Mouse (Mus musculus) retina, postnatal 1 day (tissue): ENCODE measurements around the gene Mlana.

ENCODE experiments used
- DNase-seq: peaks from one replicate; pipeline ENCODE4 v3.0.0-alpha.2; 2012

The Mlana gene

DNA sequence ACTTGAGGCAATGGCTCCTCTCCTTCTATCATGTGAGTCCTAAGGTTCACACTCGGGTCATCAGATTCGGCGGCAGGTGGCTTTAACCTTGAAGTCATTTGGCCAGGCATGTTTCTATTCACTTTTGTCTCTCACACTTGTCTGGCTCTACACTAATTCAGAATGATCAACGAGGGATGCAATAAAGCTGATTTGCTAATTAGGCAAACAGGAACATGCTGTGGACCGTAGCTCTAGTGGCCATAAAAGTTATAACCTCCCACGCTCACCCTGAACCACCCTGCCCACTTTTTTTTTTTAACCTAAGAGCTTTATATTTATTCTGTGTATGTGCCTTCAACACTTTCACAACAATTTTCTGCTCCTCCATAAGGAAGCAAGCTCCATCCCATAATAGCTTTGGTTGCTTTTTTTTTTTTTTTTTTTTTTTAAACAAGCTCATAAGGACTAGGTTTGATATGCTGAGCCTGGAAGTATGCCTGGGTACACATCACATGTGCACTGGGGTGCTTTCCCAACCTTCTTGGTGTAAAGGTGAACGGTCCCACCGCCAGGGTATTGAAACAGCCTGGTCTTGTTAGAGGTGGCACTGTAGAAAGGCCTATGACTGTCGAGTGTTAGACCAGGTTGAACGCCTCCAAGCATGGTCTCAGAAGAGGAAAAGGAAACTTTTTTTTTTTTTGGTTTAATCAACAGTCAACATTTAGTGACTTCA lies 21.0 kb upstream of the Mlana start:
- peak; percentile 15 for DNase-seq

DNA sequence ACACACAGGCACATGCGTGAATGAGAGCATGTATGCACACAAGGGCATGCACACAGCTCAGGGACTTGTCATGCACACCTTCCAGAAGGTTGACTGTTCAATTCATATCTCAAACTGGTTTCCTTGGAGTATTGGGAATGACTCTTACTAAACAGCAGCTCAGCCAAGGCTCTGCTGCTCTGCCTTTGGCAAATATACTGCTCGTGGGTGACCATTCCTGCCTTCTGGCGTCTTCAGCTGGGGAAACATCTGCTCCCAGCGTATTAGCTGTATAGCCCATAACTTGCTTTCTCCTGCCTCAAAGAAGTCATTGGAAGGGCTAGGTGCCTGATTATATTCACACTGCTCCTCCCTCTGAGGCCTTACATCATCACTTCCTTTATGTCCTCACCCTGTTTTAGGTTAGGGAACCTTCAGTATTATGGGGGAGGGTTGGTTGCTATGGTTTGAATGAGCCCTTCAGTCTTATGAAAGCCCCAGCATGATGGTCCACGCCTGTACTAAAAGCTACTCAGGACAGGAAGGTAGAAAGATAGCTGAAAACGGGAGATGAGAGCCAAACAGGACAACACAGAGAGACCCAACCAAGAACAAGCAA lies 19.3 kb upstream of the Mlana start:
- no peak for DNase-seq

- no peak for DNase-seq
Observed at GRCm38 (mm10) chr19:29680182-29681152, 17.2 kb upstream of the Mlana start.

GRCm38 (mm10) chr19:29683844-29684540 lies 13.6 kb upstream of the Mlana start:
- peak; percentile 84 for DNase-seq

- DNase-seq: no peak
Observed at GRCm38 (mm10) chr19:29695071-29695470, 2.6 kb upstream of the Mlana start.

DNA sequence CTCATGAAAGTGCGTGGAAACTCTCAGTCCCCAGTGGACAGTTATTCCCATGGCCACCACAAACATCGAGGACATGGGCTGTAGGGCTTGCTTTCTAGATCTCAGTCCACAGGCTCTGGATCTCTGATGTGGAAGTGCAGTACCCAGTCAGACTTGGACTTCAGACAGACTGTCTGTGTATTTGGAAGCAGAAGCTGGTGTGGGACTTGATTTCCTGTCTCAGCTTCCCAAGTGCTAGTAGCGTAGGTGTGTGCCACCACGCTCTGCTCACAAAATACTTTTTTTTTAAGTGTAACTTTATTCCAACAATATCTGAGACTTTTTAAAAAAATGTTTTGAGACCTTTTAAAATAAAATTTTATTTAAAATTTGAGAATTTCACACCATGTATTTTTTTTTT lies 1.3 kb upstream of the Mlana start:
- no peak for DNase-seq

DNA sequence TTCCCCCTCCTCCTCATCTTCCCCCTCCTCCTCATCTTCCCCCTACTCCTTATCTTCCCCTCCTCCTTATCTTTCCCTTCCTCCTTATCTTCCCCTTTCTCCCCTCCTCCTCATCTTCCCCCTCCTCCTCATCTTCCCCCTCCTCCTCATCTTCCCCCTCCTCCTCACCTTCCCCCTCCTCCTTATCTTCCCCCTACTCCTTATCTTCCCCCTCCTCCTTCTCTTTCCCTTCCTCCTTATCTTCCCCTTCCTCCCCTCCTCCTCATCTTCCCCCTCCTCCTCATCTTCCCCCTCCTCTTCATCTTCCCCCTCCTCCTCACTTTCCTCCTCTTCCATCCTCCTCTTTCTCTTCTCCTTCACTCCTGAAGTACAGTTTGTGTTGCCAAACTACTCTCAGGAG lies 784 bp upstream of the Mlana start:
- DNase-seq: no peak

GRCm38 (mm10) chr19:29701707-29702106 lies 4.1 kb downstream of the Mlana start:
- DNase-seq: no peak

DNA sequence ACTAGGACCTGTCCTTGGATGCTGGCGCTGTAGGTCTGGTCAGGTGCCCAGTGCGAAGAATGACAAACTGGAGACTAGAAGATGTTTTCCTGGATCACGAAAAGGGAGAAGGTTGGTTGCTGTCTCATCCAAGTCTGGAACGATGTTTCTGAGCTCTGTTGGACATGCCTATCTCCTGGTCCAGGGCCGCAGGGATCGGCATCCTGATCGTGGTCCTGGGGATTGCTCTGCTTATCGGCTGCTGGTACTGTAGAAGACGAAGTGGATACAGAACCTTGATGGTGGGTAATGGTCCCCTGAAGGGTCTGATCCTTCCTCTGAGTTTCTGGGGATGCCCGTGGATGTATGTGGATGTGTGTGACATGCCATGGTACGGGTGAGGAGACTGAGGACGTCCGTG lies 6.8 kb downstream of the Mlana start:
- no peak for DNase-seq

GRCm38 (mm10) chr19:29707314-29707898 lies 9.8 kb downstream of the Mlana start:
- DNase-seq: no peak

GRCm38 (mm10) chr19:29708003-29708402 lies 10.4 kb downstream of the Mlana start:
- DNase-seq: no peak

DNA sequence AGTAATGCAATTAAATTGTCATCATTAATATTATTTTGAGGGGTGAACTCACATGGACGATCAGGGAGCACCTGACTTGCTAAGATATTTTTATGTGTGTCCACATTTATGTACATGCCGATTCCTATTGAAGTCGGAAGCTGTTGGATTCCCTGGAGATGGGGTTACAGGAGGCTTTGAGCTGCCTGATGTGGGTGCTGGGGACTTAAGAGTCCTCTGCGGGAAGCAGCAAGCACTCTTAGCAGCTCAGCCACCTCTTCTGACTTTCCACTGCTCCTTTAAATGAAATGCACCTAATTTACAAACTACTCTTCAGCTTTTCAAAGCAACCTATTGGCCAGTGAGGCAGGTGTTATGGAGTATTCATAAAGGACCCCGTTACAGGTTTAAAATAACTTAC lies 10.8 kb downstream of the Mlana start:
- DNase-seq: no peak

DNA sequence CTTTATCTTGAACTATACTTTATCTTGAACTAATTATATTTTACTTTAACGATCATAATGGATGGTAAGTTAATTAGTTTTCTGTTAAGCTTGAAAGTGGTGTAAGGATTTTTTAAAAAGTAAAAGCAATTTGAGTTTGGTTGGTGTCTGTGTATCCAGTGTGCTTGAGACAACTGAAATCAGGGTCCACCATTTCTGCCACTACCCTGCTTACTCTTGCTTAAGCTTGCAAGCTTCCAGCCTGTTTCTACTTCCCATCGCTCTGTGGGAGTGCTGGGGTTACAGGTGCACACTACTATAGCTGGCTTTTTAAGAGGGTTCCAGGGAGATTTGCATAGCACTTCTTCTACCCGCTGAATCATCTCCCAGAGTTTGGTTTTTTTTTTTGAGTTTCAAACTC lies 11.8 kb downstream of the Mlana start:
- DNase-seq: no peak

DNA sequence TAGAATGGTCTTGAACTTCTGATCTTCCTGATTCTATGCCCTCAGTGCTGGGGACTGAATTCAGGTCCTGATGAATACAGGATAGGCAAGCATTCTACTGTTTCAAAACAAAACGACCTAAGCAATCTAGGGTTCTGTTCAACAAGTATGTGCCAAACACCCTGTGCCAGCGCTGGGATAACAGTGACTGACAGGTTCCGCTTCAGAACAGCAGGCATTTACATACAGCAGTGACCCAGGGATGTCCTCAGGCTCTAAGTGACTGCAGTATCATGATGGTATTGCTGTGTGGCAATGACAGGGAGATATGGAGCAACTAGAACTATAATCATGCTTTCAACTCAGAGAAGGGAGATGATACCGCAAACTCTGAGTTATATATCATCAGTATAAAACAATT lies 15.8 kb downstream of the Mlana start:
- DNase-seq: no peak

DNA sequence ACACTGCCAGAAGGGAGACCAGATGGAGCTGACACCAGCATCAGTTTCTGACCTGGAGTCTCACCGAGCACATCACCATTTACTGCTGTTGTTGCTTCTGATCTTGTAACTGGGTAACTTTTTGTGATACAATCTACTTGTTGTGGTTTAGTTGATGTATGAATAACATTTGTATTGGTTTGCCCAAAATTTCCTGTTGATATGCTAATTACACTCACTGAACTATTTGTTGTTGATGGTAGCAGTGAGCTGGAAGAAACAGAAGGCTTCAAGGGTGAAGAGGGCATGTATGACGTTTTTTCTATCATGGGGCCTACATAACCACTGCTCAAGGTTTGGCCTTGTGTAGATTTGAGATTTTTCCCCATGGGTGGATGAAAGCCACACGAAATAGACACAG lies 20.2 kb downstream of the Mlana start:
- no peak for DNase-seq

DNA sequence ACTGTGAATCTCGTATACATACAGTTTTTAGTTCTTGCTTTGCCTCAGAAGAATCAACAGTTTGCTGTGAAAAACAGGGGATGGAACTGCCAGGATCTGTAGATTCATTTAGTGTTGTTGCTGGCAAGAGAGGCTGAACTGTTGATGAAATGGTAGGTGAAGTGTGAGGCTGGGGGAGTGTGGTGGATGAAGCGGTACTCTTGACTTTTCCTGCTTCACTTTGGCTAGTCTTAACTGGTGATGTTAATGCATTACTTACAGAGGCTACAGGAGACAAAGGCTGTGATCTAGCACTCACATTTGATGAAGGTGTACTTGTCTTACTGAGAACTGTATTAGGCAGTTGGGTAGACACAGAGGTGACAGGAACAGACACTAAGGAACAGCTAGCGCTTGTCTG lies 20.9 kb downstream of the Mlana start:
- DNase-seq: no peak

- no peak for DNase-seq
Observed at GRCm38 (mm10) chr19:29735421-29735820, 37.8 kb downstream of the Mlana start.

GRCm38 (mm10) chr19:29739608-29740007 lies 42.0 kb downstream of the Mlana start:
- peak; percentile 12 for DNase-seq

- DNase-seq: no peak
Observed at GRCm38 (mm10) chr19:29740661-29741060, 43.0 kb downstream of the Mlana start.

DNA sequence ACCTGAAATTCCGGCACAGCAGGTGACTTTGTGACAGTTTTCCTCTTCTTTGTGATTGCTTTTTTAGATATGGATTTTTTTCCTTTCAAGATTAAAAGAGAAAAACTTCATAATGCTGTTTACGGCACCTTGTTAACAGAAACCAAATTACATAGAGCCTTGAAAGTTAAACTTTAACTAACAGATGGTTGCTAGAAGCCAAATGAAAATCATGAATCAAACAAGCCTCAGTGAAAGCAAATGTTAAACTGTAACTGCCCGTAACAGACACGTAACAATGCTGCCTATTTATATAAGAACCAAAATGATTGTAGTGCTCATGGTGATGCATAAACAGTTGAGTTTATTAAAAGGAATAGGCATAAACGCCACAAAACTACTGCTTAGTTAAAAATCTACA lies 45.9 kb downstream of the Mlana start:
- no peak for DNase-seq

DNA sequence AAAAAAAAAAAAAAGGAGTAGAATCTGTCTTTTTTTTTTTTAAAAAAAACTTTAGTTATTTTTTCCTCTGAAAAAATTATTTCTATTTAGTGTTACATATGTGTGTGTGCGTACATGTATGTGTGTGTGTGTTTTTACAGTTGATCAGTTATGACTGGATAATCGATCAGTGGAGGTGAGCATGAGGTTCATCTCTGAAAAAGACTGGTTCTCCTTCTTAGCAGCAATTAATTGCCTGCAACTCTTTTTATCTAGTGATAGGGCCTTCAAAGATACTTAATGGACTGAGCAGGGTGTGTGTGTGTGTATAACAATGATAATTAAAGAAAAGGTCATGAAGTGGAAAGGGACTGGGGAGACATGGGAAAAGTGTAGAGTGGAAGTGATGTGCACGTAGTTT lies 53.4 kb downstream of the Mlana start:
- no peak for DNase-seq

DNA sequence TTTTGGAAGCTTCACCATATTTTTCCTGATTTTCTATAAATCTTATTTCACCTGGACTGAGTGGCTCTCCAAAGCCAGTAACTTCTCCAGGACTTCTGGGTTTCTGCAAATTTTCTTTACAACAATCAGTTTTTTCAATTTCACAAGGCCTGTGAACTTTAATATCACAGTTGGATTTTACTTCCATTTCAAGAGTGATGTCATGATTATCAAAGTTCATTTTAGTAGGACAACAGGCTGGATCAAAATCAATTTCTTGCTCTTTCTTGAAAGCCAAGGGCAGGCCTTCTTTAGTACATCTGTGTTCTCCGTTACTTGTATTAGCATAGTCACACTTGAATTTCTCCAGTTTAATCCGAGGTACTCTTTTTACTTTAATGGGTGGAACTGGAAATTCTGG lies 56.3 kb downstream of the Mlana start:
- DNase-seq: no peak
